Mouse (Mus musculus) layer of hippocampus, postnatal 10 days (tissue): ENCODE measurements around the gene Phlpp1. TPM values are rescaled to one million over a fixed set of nuclear protein-coding genes. Genes with fewer than 3 reads are reported as not detected.

ENCODE experiments used
- DNase-seq, 2 experiments: peaks; one replicate each; pipeline ENCODE4 v3.0.0; 2021; ENCODE audit warnings: low spot score in 2 of 2
- long read RNA-seq: library from polyadenylated mRNA; stranded (forward); transcript quantifications from one replicate; pipeline ENCODE4 v2.0.0, GENCODE M21; 2023
- total RNA-seq, 2 experiments: library from RNA; stranded (reverse); gene quantifications; 2 replicates each; pipeline ENCODE4 v1.2.3; 2021

Phlpp1 gene
- 10 to 100 TPM; 56.4 to 64.3 TPM for total RNA-seq
- long read RNA-seq, full-length matches to known transcripts = 6 of 12 reads
- long read RNA-seq, partial matches to known transcripts = 4 of 12 reads
- long read RNA-seq, other reads (novel, unspliced or antisense) = 2 of 12 reads

GRCm38 (mm10) chr1:106171241-106172220 is at the start of gene Phlpp1:
Gene Phlpp1, plus strand, starts transcription at chr1:106171752.
- DNase-seq = peak; percentile 99 to 100

- DNase-seq = no peak
These were observed 45.0 kb upstream of the Phlpp1 start for GRCm38 (mm10) chr1:106126601-106127000.

- no peak for DNase-seq
These were observed 39.7 kb upstream of the Phlpp1 start for GRCm38 (mm10) chr1:106131697-106132349.

DNA sequence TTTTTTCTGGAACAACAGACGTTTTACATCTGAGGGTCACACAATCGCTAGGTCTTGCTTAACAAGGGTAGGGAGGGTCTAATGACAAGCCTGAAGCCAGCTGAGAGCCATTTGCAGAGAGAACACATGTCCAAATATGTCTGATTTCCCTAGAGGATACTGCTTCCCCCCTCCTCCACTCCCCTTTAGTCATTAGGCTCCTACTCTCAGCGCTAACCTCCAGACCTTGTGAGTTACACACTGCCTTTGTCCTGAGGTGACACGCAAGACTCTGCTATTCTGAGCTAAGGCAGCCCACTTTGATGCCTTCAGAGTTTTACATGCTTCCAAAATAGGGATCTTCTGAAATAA is 39.2 kb upstream of the Phlpp1 start:
- no peak for DNase-seq

DNA sequence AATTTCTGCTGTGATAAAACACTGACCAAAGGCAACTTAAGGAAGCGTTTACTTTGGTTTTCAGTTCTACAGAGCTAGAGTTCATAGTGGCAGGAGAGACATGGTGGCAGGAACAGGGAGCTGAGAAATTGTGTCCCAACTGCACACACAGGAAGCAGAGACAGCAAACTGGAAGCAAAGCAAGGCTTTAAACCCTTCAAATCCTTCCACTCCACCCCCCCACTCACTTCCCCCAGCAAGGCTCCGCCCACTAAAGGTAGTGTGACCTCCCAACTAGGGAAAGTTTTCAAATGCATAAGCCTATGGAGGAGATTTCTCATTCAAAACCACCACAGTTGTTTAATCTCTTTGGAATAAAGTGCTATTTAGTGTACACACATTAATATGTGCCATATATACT is 32.9 kb upstream of the Phlpp1 start:
- no peak for DNase-seq

DNA sequence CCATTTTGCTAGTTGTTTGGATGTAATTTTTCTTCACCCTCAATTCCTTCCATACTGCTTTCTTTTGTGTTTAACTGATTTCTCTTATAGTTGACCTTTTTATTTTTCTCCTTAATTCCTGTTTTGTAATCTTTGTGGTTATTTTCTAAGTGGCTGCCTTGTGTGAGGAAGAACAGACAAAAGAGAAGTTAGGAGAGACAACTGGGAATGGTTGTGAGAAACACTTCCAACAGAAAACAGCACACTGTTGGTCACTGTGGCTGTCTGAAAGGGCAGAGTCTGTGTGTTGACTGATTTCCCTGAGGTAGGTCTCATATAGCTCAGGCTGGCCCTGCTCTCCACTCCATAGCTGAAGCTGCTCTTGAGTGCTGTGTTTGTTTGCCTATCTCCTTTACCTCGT is 32.4 kb upstream of the Phlpp1 start:
- no peak for DNase-seq

DNA sequence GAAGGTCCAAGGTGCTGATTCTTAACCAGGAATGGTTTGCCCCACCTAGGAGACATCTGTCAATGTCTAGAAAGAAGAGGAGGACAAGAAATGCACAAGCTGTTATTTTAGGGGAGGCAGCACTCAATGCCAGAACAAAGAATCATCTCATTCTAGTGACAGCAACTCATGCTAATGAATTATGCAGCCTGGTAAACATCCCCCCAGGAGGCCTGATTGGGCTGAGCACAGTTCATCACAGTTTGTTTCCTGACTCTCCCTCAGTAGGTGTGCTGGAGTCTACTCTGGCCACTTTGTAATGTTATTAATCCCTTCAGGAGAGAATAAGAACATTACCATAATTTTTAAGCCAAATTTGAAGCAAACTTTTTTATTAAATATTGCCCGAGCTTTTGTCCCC is 29.5 kb upstream of the Phlpp1 start:
- DNase-seq = no peak

DNA sequence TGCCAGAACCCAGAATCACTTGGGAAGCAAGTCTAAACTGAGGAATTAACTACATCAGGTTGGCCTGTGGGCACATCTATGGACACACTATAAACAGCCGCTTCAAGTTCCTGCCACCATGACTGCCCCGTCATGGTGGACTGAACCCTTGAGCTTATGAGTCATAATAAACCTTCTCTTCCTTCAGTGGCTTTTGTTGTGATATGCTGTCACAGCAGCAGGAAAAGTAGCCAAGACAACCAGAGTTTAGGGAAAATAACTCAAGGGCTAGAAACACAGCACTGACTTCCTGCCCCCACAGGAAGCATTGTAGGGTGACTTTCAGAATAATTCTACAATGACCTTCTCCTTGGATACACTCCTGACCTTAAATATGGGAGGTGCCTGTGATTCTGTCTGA is 27.0 kb upstream of the Phlpp1 start:
- no peak for DNase-seq

DNA sequence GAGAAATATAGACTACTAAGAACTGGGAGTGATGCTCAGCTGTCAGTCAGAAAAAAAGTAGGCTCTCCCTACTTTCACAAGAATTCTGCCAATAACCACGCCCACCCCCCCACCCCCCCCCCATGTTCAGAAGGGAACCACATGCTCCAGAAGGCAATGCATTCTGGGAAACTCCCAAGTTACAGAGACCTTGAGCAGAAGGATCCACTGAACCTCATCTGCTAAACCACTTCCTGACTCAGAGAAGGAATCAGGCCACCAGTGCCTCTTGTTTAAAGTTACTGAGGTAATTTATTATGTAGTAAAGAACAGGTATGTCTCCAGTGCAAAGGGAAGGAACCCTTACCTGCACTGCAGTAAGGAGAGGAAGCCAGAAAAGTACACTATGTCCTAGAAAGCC is 26.5 kb upstream of the Phlpp1 start:
- DNase-seq = no peak

GRCm38 (mm10) chr1:106145565-106146190 is 25.9 kb upstream of the Phlpp1 start:
- DNase-seq = no peak

GRCm38 (mm10) chr1:106148386-106149380 is 22.9 kb upstream of the Phlpp1 start:
- DNase-seq = no peak

- no peak for DNase-seq
These were observed 19.7 kb upstream of the Phlpp1 start for GRCm38 (mm10) chr1:106151846-106152245.

- no peak for DNase-seq
These were observed 18.8 kb upstream of the Phlpp1 start for GRCm38 (mm10) chr1:106152742-106153141.

GRCm38 (mm10) chr1:106154590-106154989 is 17.0 kb upstream of the Phlpp1 start:
- no peak for DNase-seq

- DNase-seq = peak; percentile 63 to 72
These were observed 16.4 kb upstream of the Phlpp1 start for GRCm38 (mm10) chr1:106155087-106155567.

DNA sequence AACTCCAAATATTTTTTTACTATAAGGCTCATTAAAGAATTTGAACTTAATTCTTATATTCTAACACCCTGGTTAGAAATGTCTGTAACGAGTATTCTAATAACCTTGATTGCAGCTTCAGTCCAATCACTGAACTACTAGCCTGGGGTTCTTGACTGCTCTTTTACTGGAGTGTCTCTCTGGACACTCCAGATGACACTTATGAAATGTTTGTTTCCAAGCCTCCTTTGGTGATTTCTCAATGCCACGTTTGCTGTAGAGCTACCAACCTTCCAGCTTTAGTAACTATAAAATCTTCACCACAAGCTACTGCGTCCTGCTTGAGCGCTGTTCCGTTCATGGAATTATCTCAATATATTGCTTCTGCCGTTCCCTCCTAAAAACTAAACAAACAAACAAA is 15.8 kb upstream of the Phlpp1 start:
- DNase-seq = no peak

GRCm38 (mm10) chr1:106157961-106158515 is 13.5 kb upstream of the Phlpp1 start:
- no peak for DNase-seq

DNA sequence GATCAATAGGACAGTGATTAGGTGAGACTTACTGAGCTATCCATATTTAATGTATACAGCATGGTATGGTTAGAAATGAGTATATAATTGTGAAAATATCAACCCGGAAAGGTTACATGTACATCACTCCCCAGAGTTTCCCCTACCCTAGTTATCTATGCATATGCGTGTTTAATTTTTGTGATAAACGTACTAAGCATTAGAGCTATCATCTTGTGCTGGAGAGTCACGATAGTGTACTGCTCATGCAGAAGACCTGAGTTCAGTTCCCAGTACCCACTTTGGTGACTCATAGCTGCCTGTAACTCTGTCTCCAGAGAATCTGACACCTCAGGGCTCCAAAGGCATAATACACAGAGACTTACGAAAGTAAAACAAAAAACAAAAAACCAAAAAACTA is 11.9 kb upstream of the Phlpp1 start:
- DNase-seq = no peak

GRCm38 (mm10) chr1:106160916-106161315 is 10.6 kb upstream of the Phlpp1 start:
- no peak for DNase-seq

- DNase-seq = no peak
These were observed 9.0 kb upstream of the Phlpp1 start for GRCm38 (mm10) chr1:106162581-106162980.
